Mouse (Mus musculus) erythroblast, embryonic 14.5 days (primary cell): ENCODE measurements around the gene Ndc1.

Experiments
- GATA1 ChIP-seq: IDR thresholded peaks from 2 replicates; pipeline ENCODE4 v1.6.1; 2012; ENCODE audit warnings: low read length, inconsistent platforms, mixed read lengths
- TAL1 ChIP-seq: IDR thresholded peaks from 3 replicates; pipeline ENCODE4 v1.6.1; 2012; ENCODE audit warnings: low read length, inconsistent platforms, mixed read lengths

DNA sequence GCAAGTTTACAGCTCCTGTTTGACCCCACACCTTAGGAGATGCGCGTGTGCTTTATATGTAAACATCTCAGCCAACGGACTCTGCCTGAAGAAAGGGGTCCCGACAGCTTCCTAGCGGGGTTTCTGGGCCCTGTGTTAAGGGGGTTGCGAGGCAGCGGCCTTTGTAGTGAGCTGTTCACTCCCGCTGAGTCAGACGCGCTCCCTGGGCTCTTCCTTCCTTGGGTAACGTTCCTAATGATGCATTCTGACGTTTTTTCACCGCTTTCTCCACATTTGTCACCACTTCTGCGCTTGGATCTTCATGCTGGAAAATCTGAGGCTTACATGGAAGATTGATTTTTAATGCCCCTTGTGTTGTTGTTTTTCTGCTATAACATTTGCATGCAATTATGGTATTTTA lies 54.1 kb downstream of the Ndc1 start:
- no peak for TF ChIP-seq TAL1
- no peak for TF ChIP-seq GATA1
